Mouse (Mus musculus) fat pad, adult 2 months (tissue): ENCODE results near the gene Fam89b.

Experiments
- DNase-seq: peaks from one replicate; pipeline ENCODE4 v3.0.0-alpha.2; 2011; ENCODE audit warnings: low read depth, low spot score; ENCODE audit errors: extremely low read depth

The Fam89b gene

GRCm38 (mm10) chr19:5685861-5686260 lies 43.6 kb downstream of the Fam89b start:
- DNase-seq: no peak

GRCm38 (mm10) chr19:5685431-5685830 lies 44.0 kb downstream of the Fam89b start:
- no peak for DNase-seq

GRCm38 (mm10) chr19:5684985-5685384 lies 44.5 kb downstream of the Fam89b start:
- no peak for DNase-seq

GRCm38 (mm10) chr19:5684236-5684635 lies 45.2 kb downstream of the Fam89b start:
- DNase-seq: no peak

- DNase-seq: no peak
Measured at GRCm38 (mm10) chr19:5680432-5680831, 49.0 kb downstream of the Fam89b start.
